Mouse (Mus musculus): Measurements from ENCODE around the gene Pih1d1. TPM values are rescaled to one million over a fixed set of nuclear protein-coding genes. Genes with fewer than 3 reads are reported as not detected.
"Not testable (repeated sequence)": the region's sequence is repeated elsewhere in the genome, so short reads cannot be mapped to it uniquely, and the experiment has no call there.

Pih1d1 gene
- polyA plus RNA-seq (2015; fragmentation: Nextera tagmentation; extraction: Ambion mirVana), result 51.7 and 54.8 TPM in 2 replicates

GRCm38 (mm10) chr7:45154096-45154992 is at the start of gene Pih1d1, which contains the start of gene Aldh16a1:
Pih1d1 (plus strand) TSS chr7:45154303.
Aldh16a1 (minus strand) TSS chr7:45154584.
- peaks cover 10% of the 10 kb centered on the region for H3K36me3 ChIP-seq
- peak within 1 kb of the TSS; percentile 84 for H3K27ac ChIP-seq
- H3K4me3 ChIP-seq (replicated peaks), result peak within 1 kb of the TSS; percentile 70
- H3K4me2 ChIP-seq, result peak within 1 kb of the TSS; percentile 85
- peak within 1 kb of the TSS; percentile 82 for H3K9ac ChIP-seq
- H3K9me3 ChIP-seq (replicated peaks), result no peaks in the 10 kb centered on the region
- WGBS (ENCODE audit: insufficient replicate concordance), result 2% methylated on average over 69 of the region's 69 CpGs
- peaks cover 35% of the 10 kb centered on the region for H3K4me1 ChIP-seq (replicated peaks)
- peak; percentile 92 for ATAC-seq (ENCODE audit: low read depth)
- H3K27me3 ChIP-seq, result no peaks in the 10 kb centered on the region
- peak; percentile 95 for DNase-seq

DNA sequence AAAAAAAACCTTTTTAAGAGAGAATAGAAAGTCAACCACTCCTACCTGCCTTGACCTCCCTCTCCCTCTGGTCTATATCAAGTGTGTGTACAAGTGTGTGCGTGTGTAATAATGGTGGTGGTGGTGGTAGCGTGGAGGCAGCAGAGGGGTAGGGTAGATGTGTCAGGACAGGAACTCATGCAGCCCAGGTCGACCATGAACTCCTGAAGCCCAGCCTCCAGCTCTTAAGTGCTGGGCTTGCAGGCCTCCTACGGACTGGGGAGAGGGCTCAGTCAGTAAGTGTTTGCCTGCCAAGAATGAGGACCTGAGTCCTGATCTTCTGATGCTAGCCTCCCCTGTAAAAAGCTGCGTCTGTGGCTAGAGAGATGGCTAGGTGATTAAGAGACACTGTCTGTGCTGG is 49.2 kb upstream of the Pih1d1 start:
- 62% methylated on average over 5 of the region's 5 CpGs for WGBS (ENCODE audit: insufficient replicate concordance)
- Histone ChIP-seq H3K4me2 (no peak overlapping the region), H3K27ac (no peak overlapping the region), H3K36me3 (no peaks in the 10 kb centered on the region), H3K4me1 (replicated peaks) (peaks cover 25% of the 10 kb centered on the region), H3K9me3 (replicated peaks) (no peaks in the 10 kb centered on the region), H3K27me3 (no peaks in the 10 kb centered on the region), H3K4me3 (replicated peaks) (no peak overlapping the region), H3K9ac (no peak overlapping the region)
- ATAC-seq (ENCODE audit: low read depth), result no peak
- DNase-seq, result no peak

DNA sequence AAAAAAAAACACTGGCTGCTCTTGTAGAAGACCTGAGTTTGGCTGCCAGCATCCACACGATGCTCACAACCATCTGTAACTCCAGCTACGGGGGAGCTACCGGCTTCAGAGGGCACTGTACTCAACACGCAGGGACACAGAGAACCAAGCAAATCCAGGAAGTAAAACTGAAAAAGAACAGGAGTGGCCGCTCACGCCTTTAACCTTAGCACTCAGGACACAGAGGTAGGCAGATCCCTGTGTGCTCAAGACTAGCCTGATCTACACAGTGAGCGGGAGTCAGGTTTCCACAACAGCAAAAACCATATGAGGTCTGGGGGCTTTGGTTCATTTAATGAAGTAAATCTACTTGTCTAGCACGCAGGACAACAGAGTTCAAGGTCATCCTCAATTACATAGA is 48.6 kb upstream of the Pih1d1 start:
- Histone ChIP-seq H3K27me3 (no peaks in the 10 kb centered on the region), H3K4me3 (replicated peaks) (no peak overlapping the region), H3K36me3 (no peaks in the 10 kb centered on the region), H3K4me1 (replicated peaks) (peaks cover 30% of the 10 kb centered on the region), H3K27ac (no peak overlapping the region), H3K9ac (no peak overlapping the region), H3K9me3 (replicated peaks) (no peaks in the 10 kb centered on the region), H3K4me2 (no peak overlapping the region)
- 66% methylated on average over 8 of the region's 8 CpGs for WGBS (ENCODE audit: insufficient replicate concordance)
- ATAC-seq (ENCODE audit: low read depth) (no peak), DNase-seq (no peak)

DNA sequence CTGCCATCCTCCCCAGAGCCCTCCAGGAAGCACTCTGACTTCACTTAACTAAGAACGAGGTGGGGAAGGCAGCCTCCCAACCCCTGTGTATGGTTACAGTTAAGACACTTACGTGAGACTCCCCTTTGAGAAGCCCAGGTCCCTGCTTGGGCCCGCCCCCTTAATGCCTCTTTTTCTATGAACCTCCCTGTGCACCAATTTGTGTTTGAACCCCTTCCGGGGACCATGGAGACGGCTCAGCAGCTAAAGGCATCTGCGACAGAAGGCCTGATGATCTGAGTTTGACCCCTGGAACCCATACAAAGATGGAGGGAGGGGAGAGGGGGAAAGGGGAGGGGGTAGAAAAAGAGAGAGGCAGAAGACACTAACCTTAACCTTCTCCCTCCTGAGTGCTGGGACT is 47.7 kb upstream of the Pih1d1 start:
- 68% methylated on average over 6 of the region's 6 CpGs for WGBS (ENCODE audit: insufficient replicate concordance)
- H3K27ac ChIP-seq, result no peak overlapping the region
- ATAC-seq (ENCODE audit: low read depth), result no peak

GRCm38 (mm10) chr7:45107052-45107645 is 47.0 kb upstream of the Pih1d1 start:
- Histone ChIP-seq H3K27me3 (no peaks in the 10 kb centered on the region), H3K4me3 (replicated peaks) (no peak overlapping the region), H3K9me3 (replicated peaks) (no peaks in the 10 kb centered on the region), H3K36me3 (no peaks in the 10 kb centered on the region), H3K4me1 (replicated peaks) (peaks cover 33% of the 10 kb centered on the region), H3K4me2 (no peak overlapping the region), H3K27ac (no peak overlapping the region), H3K9ac (no peak overlapping the region)
- DNase-seq (no peak), ATAC-seq (ENCODE audit: low read depth) (no peak)
- 24% methylated on average over 5 of the region's 5 CpGs for WGBS (ENCODE audit: insufficient replicate concordance)

More for the DNA sequence above, 47.7 kb upstream of the Pih1d1 start:
- no peaks in the 10 kb centered on the region for H3K36me3 ChIP-seq
- H3K4me1 ChIP-seq (replicated peaks), result peaks cover 33% of the 10 kb centered on the region
- H3K9me3 ChIP-seq (replicated peaks), result no peaks in the 10 kb centered on the region
- no peak overlapping the region for H3K4me3 ChIP-seq (replicated peaks)
- no peak overlapping the region for H3K9ac ChIP-seq
- H3K4me2 ChIP-seq, result no peak overlapping the region
- no peaks in the 10 kb centered on the region for H3K27me3 ChIP-seq
- DNase-seq, result no peak

GRCm38 (mm10) chr7:45110089-45110488 is 44.0 kb upstream of the Pih1d1 start:
- WGBS (ENCODE audit: insufficient replicate concordance), result 66% methylated on average over 4 of the region's 4 CpGs
- H3K9ac ChIP-seq; H3K4me3 ChIP-seq (replicated peaks); DNase-seq; H3K36me3 ChIP-seq; H3K27ac ChIP-seq; ATAC-seq (ENCODE audit: low read depth); H3K4me2 ChIP-seq; H3K9me3 ChIP-seq (replicated peaks); H3K27me3 ChIP-seq: not testable (repeated sequence)
- H3K4me1 ChIP-seq (replicated peaks), result peaks cover 33% of the 10 kb centered on the region

GRCm38 (mm10) chr7:45111940-45112339 is 42.2 kb upstream of the Pih1d1 start:
- Histone ChIP-seq H3K36me3 (no peaks in the 10 kb centered on the region), H3K9me3 (replicated peaks) (no peaks in the 10 kb centered on the region), H3K4me2 (no peak overlapping the region), H3K4me1 (replicated peaks) (peaks cover 37% of the 10 kb centered on the region), H3K27me3 (no peaks in the 10 kb centered on the region), H3K27ac (no peak overlapping the region), H3K9ac (no peak overlapping the region), H3K4me3 (replicated peaks) (no peak overlapping the region)
- no peak for DNase-seq
- no peak for ATAC-seq (ENCODE audit: low read depth)
- 56% methylated on average over 2 of the region's 2 CpGs for WGBS (ENCODE audit: insufficient replicate concordance)

- no peak overlapping the region for H3K27ac ChIP-seq
- WGBS (ENCODE audit: insufficient replicate concordance), result 25% methylated on average over 3 of the region's 3 CpGs
- H3K4me3 ChIP-seq (replicated peaks), result no peak overlapping the region
- no peaks in the 10 kb centered on the region for H3K36me3 ChIP-seq
- no peak overlapping the region for H3K9ac ChIP-seq
- H3K4me1 ChIP-seq (replicated peaks), result peaks cover 38% of the 10 kb centered on the region
- no peaks in the 10 kb centered on the region for H3K27me3 ChIP-seq
- no peak for DNase-seq
- no peak for ATAC-seq (ENCODE audit: low read depth)
- no peaks in the 10 kb centered on the region for H3K9me3 ChIP-seq (replicated peaks)
- H3K4me2 ChIP-seq, result no peak overlapping the region
These were observed 41.6 kb upstream of the Pih1d1 start for GRCm38 (mm10) chr7:45112529-45112928.

DNA sequence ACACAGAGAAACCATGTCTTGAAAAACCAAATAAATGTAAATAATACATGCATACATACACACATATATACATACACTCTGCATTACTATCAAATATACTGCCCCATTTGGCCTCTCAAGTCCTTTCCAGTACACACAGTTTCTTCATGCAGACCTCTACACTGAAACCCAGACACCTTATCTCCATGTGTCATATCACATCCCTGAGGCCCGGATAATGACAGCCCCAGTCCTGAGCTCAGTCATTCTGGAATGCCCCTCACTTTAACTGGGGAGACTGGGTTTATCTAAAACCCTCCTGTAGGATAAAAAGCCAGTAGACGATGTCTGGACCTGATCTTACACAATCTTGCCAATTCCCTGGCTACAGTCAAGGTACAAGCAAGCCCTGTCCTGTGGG is 40.6 kb upstream of the Pih1d1 start:
- ATAC-seq (ENCODE audit: low read depth), result peak; percentile 69
- WGBS (ENCODE audit: insufficient replicate concordance), result 10% methylated on average over 2 of the region's 2 CpGs

DNA sequence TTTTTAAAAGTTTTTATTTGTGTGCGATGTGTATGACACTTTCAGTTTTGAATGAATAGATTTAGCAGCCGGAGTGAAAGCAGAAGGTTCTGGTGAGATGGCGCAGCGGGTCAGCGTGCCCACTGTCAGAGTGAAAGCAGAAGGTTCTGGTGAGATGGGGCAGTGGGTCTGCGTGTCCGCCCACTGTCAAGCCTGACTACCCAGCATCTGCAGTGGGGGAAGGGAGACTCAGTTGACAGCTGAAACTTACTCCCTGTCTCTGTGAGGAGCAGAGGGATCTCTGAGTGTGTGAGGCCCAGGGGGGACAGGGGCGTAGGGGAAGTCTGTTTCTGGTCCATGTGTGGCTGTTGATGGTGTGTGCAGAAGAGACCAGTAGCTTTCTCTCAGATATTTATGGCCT is 36.5 kb upstream of the Pih1d1 start:
- WGBS (ENCODE audit: insufficient replicate concordance), result 60% methylated on average over 8 of the region's 8 CpGs
- H3K27ac ChIP-seq, result peak overlapping the region; percentile 44; the same call in 1 of the 2 replicates
- H3K4me2 ChIP-seq, result no peak overlapping the region
- ATAC-seq (ENCODE audit: low read depth) (no peak), DNase-seq (no peak)
- H3K4me1 ChIP-seq (replicated peaks), result peaks cover 67% of the 10 kb centered on the region
- no peak overlapping the region for H3K4me3 ChIP-seq (replicated peaks)
- H3K9me3 ChIP-seq (replicated peaks), result no peaks in the 10 kb centered on the region
- H3K27me3 ChIP-seq, result no peaks in the 10 kb centered on the region
- peaks cover 38% of the 10 kb centered on the region for H3K36me3 ChIP-seq
- H3K9ac ChIP-seq, result no peak overlapping the region

More for the DNA sequence above, 40.6 kb upstream of the Pih1d1 start:
- no peaks in the 10 kb centered on the region for H3K9me3 ChIP-seq (replicated peaks)
- H3K27ac ChIP-seq, result no peak overlapping the region
- no peak for DNase-seq
- peaks cover 47% of the 10 kb centered on the region for H3K4me1 ChIP-seq (replicated peaks)
- no peak overlapping the region for H3K4me3 ChIP-seq (replicated peaks)
- no peaks in the 10 kb centered on the region for H3K27me3 ChIP-seq
- no peaks in the 10 kb centered on the region for H3K36me3 ChIP-seq
- H3K9ac ChIP-seq, result peak overlapping the region; percentile 26; the same call in 1 of the 2 replicates
- no peak overlapping the region for H3K4me2 ChIP-seq

GRCm38 (mm10) chr7:45118336-45118735 is 35.8 kb upstream of the Pih1d1 start:
- Histone ChIP-seq H3K27ac (peak overlapping the region; percentile 44; the same call in 1 of the 2 replicates), H3K4me3 (replicated peaks) (no peak overlapping the region), H3K36me3 (peaks cover 46% of the 10 kb centered on the region), H3K9ac (no peak overlapping the region), H3K27me3 (no peaks in the 10 kb centered on the region), H3K9me3 (replicated peaks) (no peaks in the 10 kb centered on the region), H3K4me2 (no peak overlapping the region), H3K4me1 (replicated peaks) (peaks cover 67% of the 10 kb centered on the region)
- no peak for ATAC-seq (ENCODE audit: low read depth)
- no peak for DNase-seq
- WGBS (ENCODE audit: insufficient replicate concordance), result 57% methylated on average over 6 of the region's 6 CpGs
